Mouse (Mus musculus) layer of hippocampus, adult 9-10 months (tissue): ENCODE data around the gene Oprm1.
"Not testable (repeated sequence)": the region's sequence is repeated elsewhere in the genome, so short reads cannot be mapped to it uniquely, and the experiment has no call there.

Experiments
- DNase-seq: peaks from one replicate; pipeline ENCODE4 v3.0.0; 2022; ENCODE audit warnings: low spot score

Oprm1 gene

DNA sequence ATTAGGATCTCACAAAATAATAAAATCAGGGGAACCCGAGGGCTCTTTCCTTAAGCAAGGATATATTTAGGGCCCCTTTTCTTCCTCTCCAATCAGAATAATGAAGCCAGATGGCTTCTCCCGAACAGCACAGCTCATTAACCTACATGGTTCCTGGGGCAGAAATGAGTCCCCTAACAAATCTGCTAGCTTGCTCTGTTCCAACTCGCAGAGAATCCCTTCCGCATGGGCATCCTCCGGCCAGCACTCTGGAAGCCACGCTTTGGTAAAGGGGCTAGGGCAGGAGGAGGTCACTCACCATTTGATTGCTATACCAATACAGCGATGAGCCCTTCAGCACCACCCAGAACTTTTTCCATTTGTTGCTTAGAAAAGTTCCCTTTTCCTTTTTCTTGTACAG is 220.9 kb downstream of the Oprm1 start:
- DNase-seq, result no peak

DNA sequence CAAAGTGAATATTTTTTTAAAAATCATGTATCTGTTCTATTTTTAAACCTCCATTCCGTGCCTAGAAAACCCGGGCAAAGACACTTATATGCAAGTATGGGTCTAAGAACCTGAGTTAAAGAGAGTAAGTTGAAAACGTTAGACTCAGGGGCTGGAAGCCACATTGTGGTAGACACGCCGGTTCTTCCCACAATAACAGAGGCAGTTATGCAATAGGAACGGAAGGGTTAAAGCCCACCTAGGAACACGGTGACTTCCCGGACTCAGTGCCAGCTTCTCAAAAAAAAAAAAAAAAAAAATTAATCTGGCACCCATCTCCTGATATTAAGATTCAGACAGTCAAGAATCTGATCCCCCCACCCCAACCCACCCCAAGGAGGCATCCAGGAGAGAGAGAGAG is 221.5 kb downstream of the Oprm1 start:
- DNase-seq, result no peak

DNA sequence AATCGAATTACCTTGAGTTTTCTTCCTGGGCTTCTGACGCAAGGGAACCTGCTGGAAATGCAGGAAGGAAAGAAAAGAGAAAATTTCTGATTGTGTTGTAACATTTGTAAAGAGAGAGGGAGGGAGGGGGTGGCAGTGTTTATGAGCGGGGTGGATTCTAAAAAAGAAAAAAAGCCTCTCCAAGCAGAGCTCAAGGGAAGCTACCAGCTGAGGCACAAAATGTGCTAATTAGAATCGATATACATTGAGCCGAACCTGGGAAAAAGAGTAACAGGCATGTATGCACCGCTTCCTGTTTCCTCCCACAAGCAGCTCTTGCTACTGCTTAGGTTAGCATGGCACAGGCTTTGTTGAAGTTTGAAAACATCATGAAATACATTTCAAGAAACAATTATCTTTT is 221.9 kb downstream of the Oprm1 start:
- DNase-seq, result no peak

DNA sequence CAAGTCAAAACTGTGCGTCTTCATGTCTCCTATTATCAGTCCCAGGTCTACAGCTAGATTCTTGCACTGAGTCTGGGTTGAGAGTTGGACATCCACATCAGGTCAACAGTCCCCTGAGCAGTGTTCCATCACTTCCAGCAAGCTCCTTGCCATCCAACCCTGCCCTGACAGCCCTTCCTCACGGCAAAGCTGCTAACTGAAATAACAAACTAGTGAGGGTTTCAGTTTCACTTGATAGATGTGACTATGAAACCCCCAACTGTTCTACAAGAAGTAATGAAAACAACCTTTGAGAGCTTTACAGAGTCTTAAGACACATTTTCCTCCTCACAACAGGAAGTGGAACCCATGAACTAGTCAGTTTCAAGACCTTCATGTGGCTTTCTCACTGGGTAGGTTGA is 224.4 kb downstream of the Oprm1 start:
- no peak for DNase-seq

DNA sequence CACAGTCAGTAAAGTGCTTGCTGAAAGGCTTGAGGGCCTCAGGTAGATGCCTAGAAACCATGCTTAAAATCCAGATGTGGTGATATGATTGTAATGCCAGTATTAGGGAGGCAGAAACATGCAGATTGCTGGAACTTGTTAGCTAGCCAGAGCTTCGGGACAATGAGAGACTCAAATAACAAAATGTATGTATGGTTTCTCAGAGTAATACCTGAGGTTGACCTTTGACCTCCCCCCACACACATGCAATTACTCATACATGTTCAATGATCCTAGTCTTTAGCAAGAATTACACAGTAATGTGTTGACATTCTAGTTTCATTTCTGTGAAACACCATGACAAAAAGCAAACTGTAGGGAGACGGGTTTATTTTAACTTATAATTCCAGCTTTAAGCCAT is 225.1 kb downstream of the Oprm1 start:
- DNase-seq, result no peak

DNA sequence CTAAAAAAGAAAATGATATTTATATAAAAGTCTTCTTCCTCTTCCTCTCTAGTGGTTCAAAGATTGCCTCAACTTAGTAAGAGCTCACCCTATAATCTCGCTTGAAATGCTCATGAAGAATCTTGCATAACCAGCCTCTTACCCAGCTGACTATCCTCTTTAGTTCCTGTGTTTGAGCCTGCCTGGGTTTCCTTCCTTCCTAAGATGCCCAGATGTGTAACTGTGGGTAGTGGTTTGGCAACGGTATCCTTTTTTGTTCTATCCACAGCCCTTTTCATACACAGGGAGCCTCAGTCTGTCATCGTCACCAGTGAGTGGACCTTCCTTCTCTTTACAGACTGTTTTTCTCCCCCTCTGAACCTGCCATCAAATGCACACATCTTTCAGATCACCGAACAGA is 227.9 kb downstream of the Oprm1 start:
- DNase-seq, result no peak

DNA sequence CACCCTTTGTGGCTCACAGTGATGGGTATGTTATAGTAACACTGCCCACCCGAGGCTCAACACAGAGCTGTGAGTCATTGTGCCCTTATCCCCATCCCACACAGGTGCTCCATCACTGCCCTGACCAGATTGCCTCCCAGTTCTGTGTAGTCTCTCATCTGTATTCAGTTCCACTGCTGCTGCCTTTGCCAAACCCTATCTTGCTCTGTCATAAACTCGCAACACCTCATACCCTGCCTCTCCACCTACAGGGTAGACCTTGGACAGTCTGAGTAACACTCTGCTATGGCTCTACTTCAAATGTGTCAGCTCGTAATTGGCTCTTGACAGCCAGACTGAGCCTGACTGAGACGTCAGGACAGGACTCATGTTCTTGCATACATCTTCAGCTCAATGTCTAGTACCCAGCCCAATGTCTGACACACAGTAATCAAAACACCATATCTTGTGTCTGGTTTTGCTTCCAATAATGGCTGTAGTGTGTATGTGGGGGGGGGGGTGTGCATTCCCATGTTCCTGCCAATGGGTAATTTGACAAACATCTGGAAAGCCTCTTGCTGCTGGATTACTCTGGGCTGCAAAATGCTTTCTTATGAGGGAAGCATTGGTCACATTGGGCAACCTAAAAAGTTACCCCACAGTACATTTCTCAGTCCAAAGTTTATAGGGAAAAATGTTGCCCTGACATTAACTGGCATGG is 229.2 kb downstream of the Oprm1 start:
- DNase-seq, result no peak

DNA sequence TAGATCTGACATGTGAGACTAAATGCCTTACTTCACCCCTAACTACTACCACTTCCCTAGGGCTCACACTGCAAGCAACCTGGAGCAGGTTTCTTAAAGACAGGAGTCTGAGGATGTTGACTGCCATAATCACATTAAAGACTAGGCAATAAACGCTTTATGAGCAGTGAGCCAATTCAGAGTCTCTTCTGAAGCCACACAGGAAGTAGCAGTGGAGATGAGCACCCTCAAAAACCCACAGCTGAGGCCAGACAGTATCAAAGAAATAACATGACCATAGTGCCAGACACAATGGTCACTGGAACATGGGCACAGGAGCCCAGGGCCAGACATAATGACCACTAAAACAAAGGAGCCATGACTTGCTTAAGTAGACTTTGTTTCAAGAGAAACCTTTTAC is 230.2 kb downstream of the Oprm1 start:
- no peak for DNase-seq

DNA sequence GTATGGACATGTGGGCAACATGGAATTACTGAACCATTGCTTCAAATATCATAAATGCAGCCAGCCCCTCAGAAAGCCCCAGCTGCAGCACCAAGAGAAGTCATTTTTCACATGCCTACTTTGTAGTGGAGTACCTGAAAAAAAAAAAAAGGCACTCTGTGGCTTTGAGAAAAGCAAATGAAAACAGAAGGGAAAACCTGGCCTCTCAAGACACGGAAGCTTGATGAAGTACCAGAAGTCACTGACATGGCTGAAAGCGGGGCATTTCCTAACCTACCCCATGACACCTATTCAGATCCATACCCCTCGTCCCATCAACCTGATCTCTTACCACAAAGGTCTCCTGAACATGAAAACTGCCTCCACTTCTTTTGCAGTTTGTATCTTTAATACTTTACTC is 238.6 kb downstream of the Oprm1 start:
- DNase-seq, result no peak

DNA sequence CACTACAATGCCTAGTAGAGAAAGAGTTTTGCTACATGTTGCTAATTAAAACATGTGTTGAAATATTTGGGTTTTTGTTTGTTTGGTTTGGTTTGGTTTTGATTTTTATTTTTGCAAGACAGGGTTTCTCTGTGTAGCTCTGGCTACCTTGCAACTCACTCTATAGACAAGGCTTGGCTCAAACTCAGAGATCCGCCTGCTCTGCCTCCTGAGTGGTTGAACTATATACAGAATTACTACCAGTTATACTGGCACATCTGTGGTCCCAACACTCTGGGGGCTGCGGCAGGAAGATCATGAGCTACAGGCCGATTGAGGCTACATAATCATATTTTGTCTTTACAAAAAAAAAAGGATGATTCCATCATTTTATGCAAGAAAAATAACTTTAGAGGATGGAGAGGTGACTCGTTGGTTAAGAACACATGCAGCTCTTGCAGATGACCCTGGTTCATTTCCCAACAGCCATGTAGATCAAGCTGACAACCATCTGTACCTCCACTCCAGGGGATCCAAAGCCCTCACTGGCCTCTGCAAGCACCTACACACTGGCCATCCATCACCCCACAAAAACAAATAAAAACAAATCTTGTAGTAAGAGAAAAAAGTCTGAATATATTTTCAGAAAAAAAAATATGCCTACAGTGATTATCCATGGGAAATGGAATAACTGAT is 240.4 kb downstream of the Oprm1 start:
- no peak for DNase-seq

DNA sequence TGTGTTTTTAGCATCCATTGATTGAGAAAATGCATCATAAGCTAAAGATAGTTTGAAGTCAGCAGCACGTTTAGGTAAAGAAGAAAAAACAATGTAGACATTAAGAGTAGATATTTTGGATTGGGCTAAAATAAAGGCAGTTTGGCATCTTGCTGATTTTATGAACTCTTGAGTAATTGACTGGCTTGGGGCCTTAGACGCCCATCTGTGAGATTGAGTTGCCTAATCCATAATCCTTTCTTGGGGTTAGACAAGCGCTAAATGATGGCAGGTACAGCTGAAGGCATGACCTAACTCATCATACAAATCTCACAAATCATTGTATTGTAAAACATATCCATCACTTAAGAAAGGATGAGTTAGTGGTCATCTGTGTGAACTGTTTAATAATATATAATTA is 241.0 kb downstream of the Oprm1 start:
- DNase-seq, result no peak

DNA sequence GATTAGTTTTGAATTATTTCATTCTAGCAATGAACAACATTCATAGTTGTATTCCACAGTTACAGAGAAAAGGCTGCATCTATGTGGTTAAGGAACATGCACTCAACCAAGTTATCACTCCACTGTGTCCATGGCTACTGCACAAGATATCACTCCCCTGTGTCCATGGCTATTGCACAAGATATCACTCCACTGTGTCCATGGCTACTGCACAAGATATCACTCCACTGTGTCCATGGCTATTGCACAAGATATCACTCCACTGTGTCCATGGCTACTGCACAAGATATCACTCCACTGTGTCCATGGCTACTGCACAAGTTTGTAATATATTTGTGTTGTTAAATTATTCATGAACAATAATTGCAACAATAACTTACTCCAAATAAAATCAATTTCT is 245.6 kb downstream of the Oprm1 start:
- DNase-seq, result not testable (repeated sequence)

DNA sequence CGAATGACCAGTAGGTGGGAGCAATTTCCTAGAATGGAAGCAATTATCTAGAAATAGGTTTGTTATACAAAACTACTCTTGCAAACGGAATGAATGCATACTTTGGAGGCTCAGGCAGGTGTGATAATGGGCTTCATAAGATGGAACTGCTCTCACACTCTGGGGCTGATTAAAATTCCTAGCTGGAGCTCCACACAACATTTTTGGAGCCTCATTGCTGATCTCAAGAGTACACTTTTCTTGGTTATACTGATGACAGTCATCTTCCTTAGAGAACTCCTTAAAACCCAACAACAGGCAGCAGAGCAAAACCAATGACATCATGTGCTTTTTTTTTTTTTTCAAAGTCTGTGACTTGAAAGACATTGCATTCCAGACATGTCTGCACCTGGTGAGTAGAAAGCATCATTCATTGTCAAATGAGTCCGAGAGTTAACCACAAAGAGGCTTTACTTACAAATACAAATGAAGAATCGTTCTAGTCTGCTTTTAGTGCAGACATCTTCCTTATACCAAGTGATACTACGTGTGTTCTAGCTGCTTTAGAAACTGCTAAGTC is 246.8 kb downstream of the Oprm1 start:
- DNase-seq, result no peak

DNA sequence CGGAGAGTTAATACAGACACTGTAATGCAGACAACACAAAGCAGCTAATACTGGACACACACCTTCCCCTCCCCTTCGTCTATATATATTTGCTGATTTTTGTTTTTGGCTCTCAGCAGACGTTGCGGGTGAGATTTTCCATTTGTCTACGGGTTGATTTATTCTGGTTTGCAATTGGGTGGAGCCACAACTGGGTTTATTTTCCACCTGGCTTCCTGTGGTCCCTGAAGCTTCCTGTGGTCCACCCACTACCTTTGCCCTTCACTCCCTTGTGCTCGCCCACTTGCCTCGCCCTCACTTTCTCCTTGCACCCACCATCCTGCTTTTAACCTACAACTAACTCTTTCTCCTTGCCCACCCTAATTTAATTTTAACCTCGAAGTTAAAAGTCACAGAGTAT is 252.2 kb downstream of the Oprm1 start:
- no peak for DNase-seq

DNA sequence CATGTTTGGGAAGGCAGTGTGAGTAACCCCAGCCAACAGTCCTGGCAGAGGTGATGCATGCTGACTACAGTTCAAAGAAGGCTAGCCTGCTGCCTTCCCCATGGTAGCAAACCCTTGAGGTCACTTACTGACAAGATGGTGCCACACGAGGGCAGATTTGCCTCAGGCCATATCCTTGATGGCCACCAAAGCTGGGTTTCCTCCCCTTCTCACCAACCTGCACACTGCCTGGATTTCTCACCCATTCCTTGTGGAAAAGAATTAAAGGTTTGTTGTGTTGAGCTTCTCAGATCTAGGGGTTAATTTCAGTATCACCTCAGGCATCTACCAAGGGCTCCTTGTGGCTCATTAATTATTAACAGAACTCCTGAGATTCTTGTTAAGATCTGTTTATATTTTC is 256.9 kb downstream of the Oprm1 start:
- DNase-seq, result no peak

DNA sequence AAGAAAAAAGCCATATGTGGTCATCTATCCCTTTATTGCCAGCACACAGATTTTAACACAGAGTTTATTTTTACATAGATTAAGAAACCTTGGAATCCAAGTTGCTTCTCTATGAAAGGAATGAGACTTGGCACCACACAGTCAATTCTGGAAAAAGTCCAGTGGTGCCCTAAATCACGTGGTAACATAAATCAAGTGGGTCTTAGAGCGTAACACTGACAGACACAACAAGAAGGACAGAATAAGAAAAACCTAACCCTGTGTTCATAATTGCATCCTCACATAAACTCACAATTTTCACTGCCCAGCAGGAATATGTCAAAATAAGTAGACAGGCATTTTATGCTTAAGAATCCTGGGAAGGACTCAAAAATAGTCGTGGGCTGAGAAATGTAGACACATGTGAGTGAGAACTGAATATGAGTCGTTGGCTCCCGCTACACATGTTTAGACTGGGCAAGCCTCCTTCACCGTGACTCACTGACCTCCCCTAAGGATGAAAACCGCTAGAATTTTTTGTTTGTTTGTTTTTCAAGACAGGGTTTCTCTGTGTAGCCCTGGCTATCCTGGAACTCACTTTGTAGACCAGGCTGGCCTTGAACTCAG is 261.6 kb downstream of the Oprm1 start:
- no peak for DNase-seq

DNA sequence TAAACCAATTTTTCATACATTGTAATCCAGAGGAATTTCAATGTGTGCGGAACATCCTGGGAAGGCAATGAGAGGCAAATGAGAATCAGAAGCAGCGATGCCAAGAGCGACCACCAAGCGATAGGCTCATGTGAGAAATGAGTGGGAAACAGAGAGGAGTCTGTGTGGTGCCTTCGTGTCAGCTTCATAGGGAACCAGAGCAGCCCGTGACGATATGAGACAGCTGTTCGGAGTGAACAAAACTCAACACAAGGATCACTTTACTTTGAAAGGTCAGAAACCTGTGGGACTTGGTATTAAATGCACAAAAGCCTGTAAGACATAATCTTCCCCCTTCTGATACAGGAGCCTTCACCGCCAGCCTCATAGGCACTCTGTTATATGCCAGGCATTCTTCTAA is 262.2 kb downstream of the Oprm1 start:
- no peak for DNase-seq

DNA sequence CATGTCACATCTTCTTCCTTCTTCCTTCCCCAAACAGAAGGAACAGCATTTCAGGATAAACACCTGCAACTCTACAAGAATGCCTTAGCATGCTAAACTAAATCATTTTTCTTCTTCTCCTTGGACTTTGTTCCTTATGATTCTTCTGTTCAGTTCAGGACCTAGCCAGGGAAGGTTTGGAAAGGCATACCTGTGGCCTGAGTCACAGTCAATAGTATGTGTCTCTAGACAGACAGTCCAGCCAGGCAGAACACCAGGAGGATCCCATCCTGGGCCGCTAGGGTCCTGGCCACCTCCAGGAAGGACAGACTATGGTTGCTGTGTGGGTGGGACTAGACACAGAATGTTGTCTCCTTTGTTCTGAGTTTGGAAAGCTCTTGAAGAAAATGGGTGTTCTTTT is 266.7 kb downstream of the Oprm1 start:
- DNase-seq, result no peak

DNA sequence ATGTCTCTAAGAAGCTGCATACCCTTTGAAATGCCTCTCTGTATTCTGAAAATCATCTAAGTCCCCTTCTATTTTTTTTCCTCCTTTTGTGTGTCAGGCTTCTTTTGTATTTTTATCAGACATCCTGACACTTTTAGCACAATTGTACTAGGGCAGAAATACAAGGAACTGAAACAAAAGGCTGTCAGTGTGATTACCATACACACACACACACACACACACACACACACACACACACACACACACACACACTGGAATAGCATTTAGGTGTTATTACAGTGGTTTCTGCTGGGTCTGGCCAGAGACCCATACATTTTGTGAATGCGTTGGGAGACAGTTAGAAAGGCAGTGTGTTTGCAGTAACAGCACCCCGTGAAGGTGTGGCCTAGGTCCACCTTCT is 275.2 kb downstream of the Oprm1 start:
- DNase-seq, result no peak

DNA sequence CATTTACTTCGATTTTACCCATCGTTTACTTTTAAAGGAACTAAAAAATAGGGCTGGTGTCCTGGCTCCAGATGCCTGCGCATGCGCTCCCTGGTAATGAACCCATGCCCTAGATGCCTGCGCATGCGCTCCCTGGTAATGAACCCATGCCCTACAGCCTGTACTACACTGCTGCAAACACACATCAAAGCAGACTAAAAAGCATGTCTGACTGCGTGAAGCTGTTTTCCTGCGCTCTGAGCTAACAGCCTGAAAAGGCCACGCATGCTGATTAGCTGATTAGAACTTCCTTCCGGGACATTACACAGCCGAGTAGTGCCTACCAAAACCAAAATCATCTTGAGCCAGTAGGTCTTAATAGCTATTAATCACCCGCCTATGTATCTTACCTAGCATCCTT is 277.2 kb downstream of the Oprm1 start:
- no peak for DNase-seq

DNA sequence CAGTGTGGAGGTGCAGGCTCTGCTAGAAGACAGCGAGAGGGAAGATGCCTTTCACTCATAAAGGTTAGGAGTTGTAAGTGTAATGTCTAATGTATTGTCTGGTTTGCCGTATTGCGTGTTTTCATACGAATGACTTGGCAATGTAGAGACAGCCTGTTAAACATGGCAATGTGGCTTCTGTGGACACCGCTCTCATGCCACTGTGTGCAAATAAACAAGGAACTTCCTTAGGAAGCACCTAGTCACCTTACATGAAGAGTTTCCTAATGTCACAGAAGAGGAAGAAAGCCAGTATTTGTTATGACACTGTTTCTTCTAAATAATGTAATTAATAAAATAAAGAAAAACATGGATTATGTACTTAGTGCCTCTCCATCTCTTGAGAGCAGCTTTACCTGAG is 278.9 kb downstream of the Oprm1 start:
- DNase-seq, result no peak

DNA sequence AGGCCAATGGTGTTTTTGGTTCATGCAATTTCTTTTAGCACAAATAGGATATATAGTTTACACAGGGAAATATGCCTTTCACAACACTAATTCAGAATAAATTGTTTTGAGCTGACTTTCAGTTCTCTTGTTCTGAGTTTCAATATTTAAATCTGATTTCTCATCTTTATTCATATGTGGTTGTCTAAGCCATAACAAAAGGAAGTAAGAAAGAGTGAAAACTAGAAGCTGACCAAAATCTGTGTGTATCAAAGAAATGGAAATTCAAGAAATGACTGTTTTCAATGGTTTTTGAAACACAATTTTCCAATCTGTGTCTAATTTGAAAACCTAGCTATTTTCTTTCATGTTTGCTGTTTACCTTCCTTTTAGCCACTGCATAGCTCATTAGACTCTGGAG is 282.7 kb downstream of the Oprm1 start:
- DNase-seq, result no peak

DNA sequence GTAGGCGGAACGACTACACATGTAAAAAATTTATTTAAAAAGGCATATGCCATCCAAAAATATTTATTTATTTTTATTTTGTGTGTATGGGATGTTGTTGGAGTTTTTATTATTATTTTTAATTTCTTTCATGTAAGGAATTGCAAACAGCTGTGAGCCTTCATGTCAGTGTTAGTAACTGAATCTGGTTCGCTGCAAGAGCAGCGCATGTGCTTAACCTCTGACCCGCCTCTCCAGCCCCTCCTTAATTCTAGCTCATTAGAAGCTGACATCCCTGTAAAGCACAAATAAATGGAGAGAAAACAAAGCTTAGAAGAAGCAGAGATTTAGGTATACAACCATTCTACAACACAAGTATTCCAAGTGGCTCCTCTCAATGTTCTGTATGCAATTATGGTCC is 285.6 kb downstream of the Oprm1 start:
- DNase-seq, result no peak
